Mouse (Mus musculus) kidney, adult 2 months (tissue): ENCODE measurements around the gene Tgds. TPM values are rescaled to one million over a fixed set of nuclear protein-coding genes. Genes with fewer than 3 reads are reported as not detected.

Experiments used
- DNase-seq: peaks from one replicate; pipeline ENCODE4 v3.0.0; 2021
- H3K27ac ChIP-seq: fragments of 200-500 bp; 2 replicates; pipeline ENCODE4 v1.5.1; 2012; ENCODE audit warnings: low read depth, low read length, control low read depth, inconsistent platforms; ENCODE audit not compliant: insufficient read depth
- H3K27me3 ChIP-seq: fragments of 200-500 bp; replicated peaks from 2 replicates; pipeline ENCODE4 v1.6.1; 2012; ENCODE audit warnings: mild to moderate bottlenecking, moderate library complexity, low read length, inconsistent platforms; ENCODE audit not compliant: control insufficient read depth, insufficient read depth
- H3K36me3 ChIP-seq: fragments of 200-500 bp; 2 replicates; pipeline ENCODE4 v1.6.1; 2012; ENCODE audit warnings: mild to moderate bottlenecking, moderate library complexity, low read length, inconsistent platforms; ENCODE audit not compliant: control insufficient read depth, insufficient read depth
- H3K4me1 ChIP-seq: fragments of 200-500 bp; 2 replicates; pipeline ENCODE4 v1.6.1; 2011; ENCODE audit warnings: low read length; ENCODE audit not compliant: control insufficient read depth, insufficient read depth
- H3K4me3 ChIP-seq: fragments of 200-500 bp; 2 replicates; pipeline ENCODE4 v1.5.1; 2011; ENCODE audit warnings: mild to moderate bottlenecking, low read depth, low read length, control low read depth; ENCODE audit not compliant: insufficient read depth
- CTCF ChIP-seq: fragments of 200-500 bp; conservative IDR thresholded peaks from 2 replicates; pipeline ENCODE4 v1.5.1; 2011; ENCODE audit warnings: low read depth, mild to moderate bottlenecking, control low read depth, low read length, moderate library complexity, mixed read lengths; ENCODE audit not compliant: insufficient read depth, insufficient read length
- POLR2A ChIP-seq: fragments of 200-500 bp; IDR thresholded peaks from one replicate; pipeline ENCODE4 v1.6.1; 2011; ENCODE audit warnings: low read depth, low read length, control low read depth
- WGBS: fragments of 180-500 bp; shearing (Covaris S2); methylation state at CpG from one replicate; pipeline ENCODE4 v1.1.7; 2018; 5-methylcytosine and 5-hydroxymethylcytosine counted together
- polyA plus RNA-seq: library from polyadenylated mRNA; depleted of rRNA; stranded (reverse); fragments of >200 nt; gene quantifications from 2 replicates; pipeline ENCODE4 v1.2.3, GENCODE M21; 2012

Tgds gene
- polyA plus RNA-seq, 1 experiment = 15.9 TPM

- no peak for DNase-seq
- Histone ChIP-seq H3K4me1 (no peaks in the 10 kb centered on the region), H3K36me3 (no peaks in the 10 kb centered on the region; the same call in 1 of the 2 replicates), H3K4me3 (no peak overlapping the region), H3K27me3 (no peaks in the 10 kb centered on the region), H3K27ac (no peak overlapping the region)
- WGBS = 90% methylated on average over 8 of the region's 8 CpGs
- TF ChIP-seq CTCF = no peak
- TF ChIP-seq POLR2A = no peak
Measured at GRCm38 (mm10) chr14:118152294-118152651, 19.7 kb upstream of the Tgds start.

DNA sequence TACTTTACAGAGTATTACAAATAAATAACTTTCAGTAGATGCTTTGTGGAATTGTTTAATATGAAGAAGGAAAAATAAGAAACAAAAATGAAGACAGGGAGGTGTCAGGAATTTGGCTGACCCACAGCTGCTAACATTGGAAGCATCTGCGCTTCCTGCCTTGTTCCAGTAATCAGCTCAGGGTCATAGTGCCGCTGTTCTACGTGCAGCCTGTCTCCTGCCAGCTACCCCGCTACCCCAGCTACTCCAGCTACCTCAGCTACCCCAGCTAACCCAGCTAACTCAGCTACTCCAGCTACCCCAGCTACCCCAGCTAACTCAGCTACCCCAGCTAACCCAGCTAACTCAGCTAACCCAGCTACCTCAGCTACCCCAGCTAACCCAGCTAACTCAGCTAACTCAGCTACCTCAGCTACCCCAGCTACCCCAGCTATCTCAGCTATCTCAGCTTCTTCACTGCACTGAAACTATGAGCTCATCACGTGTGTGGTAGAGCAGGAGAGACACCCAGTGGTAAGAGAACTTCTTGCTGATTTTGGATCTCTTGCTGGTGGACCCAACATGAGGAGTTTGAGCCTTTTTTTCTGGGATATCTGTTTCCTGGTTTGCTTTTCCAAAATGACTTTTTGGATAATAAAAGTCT lies 19.2 kb upstream of the Tgds start:
- DNase-seq = peak; percentile 35
- H3K27me3 ChIP-seq = no peaks in the 10 kb centered on the region
- H3K27ac ChIP-seq = no peak overlapping the region
- 54% methylated on average over 5 of the region's 5 CpGs for WGBS
- H3K4me1 ChIP-seq = no peaks in the 10 kb centered on the region
- H3K36me3 ChIP-seq = no peaks in the 10 kb centered on the region; the same call in 1 of the 2 replicates
- no peak overlapping the region for H3K4me3 ChIP-seq
- no peak for TF ChIP-seq POLR2A
- peak; percentile 51 for TF ChIP-seq CTCF

DNA sequence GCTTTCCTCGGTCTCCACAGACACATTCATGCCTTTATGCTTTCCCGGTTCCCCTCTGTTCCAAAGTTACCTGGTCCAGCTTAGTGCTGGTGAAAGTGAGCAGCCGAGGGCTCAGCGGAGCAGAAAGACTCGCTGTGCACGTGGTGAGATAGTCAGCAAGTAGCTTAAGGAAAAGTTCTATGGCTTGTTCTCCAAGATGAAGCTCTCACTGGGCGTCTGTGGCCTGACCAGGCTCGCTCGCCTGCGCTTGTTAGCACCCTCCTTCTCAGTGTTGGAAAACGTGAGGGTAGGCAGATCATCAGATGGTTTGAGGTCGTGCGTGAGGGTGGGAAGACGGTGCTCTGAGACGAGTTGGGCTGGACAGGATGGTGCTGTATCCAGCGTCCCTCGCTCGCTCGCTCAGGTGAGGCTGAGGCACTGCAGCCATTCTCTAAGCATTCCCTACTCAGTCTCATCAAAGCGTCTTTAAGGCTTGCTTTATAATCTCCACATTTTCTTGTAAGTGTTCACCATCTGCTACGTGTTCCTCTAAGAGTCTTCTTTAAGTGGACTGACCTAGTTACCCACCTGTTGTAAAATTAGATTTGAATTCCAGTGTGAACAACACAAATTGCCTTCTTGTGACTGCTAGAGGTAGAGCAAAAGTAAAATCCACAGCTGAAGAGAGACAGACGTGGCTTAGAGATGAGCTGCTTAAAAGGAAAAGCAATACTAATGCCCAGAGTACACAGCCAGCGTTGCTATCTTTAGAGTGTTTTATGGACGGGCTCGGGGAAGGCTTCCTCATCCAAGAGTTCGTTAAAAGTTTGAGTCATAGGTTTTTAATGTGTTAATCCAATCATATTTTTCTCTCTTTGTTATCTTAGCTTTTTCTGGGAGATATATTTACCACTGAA lies 18.3 kb upstream of the Tgds start:
- H3K27ac ChIP-seq = no peak overlapping the region
- H3K4me3 ChIP-seq = no peak overlapping the region
- 73% methylated on average over 26 of the region's 26 CpGs for WGBS
- DNase-seq = no peak
- TF ChIP-seq POLR2A (no peak), CTCF (no peak)
- no peaks in the 10 kb centered on the region for H3K4me1 ChIP-seq
- no peaks in the 10 kb centered on the region for H3K27me3 ChIP-seq
- H3K36me3 ChIP-seq = no peaks in the 10 kb centered on the region; the same call in 1 of the 2 replicates

DNA sequence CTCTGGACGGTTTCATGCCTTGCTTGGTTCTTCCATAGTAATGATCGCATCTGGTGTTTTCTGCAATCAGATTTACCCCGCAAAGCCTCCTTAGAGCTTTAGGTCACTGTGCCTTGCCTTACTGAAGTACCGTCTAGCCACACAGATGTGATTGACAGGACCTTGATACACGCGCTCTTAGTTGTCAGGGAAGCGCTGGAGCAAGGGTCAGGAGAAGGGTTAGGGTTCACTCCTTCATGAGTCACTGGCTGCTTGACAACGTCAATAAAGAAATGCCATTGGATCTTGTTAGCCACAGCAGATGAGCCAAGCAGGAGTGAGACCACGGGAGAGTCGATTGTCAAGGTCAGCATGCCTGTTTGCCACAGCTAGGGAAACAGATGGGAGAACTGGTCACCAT lies 16.0 kb upstream of the Tgds start:
- Histone ChIP-seq H3K4me1 (no peaks in the 10 kb centered on the region), H3K36me3 (no peaks in the 10 kb centered on the region; the same call in 1 of the 2 replicates), H3K27ac (no peak overlapping the region), H3K27me3 (no peaks in the 10 kb centered on the region), H3K4me3 (no peak overlapping the region)
- no peak for DNase-seq
- 61% methylated on average over 10 of the region's 10 CpGs for WGBS
- no peak for TF ChIP-seq POLR2A
- TF ChIP-seq CTCF = no peak

DNA sequence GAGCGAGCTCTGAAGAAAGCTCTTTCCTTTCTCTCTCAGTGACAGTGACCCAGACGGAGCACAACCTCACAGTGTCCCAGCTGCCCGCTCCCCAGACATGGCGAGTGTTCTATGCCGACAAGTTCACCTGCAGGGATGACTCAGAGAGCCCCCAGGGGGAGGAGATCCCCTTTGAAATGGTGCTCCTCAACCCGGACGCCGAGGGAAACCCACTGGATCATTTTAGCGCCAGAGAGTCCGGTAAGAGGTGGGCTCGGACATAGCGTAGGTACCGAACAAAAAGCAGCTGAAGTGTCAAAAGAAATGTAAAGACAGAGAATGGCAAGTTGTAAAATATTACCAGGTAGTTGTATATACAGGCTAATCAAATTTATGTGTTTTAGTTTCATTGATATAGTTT lies 15.5 kb upstream of the Tgds start:
- Histone ChIP-seq H3K27ac (no peak overlapping the region), H3K4me1 (no peaks in the 10 kb centered on the region), H3K4me3 (no peak overlapping the region), H3K27me3 (no peaks in the 10 kb centered on the region), H3K36me3 (no peaks in the 10 kb centered on the region; the same call in 1 of the 2 replicates)
- TF ChIP-seq POLR2A (no peak), CTCF (no peak)
- DNase-seq = no peak
- WGBS = 96% methylated on average over 13 of the region's 13 CpGs

- H3K4me3 ChIP-seq = no peak overlapping the region
- no peak overlapping the region for H3K27ac ChIP-seq
- no peak for DNase-seq
- 95% methylated on average over 5 of the region's 5 CpGs for WGBS
- H3K27me3 ChIP-seq = no peaks in the 10 kb centered on the region
- no peaks in the 10 kb centered on the region for H3K36me3 ChIP-seq
- H3K4me1 ChIP-seq = peaks cover 5% of the 10 kb centered on the region; the same call in 1 of the 2 replicates
- TF ChIP-seq POLR2A (no peak), CTCF (no peak)
Measured at GRCm38 (mm10) chr14:118142283-118142682, 9.7 kb upstream of the Tgds start.

- DNase-seq = no peak
- under 1% methylated on average over 13 of the region's 13 CpGs for WGBS
- TF ChIP-seq CTCF (no peak), POLR2A (no peak)
- Histone ChIP-seq H3K27me3 (no peaks in the 10 kb centered on the region), H3K36me3 (no peaks in the 10 kb centered on the region), H3K4me1 (peaks cover 5% of the 10 kb centered on the region; the same call in 1 of the 2 replicates), H3K4me3 (peak overlapping the region; percentile 66), H3K27ac (no peak overlapping the region)
Measured at GRCm38 (mm10) chr14:118137487-118137886, 4.9 kb upstream of the Tgds start.
